Mouse (Mus musculus): ENCODE measurements around the gene Arhgef40. TPM values are rescaled to one million over a fixed set of nuclear protein-coding genes. Genes with fewer than 3 reads are reported as not detected.

Gene Arhgef40
- polyA plus RNA-seq (2012; rRNA removed) = 44.1 and 48.0 TPM in 2 replicates

- 1% methylated on average over 60 of the region's 74 CpGs for WGBS
- peak; percentile 66 to 72 for DNase-seq
- Histone ChIP-seq H3K27ac (ENCODE audit: insufficient read depth, low read length) (peak within 1 kb of the TSS; percentile 56), H3K4me3 (replicated peaks; ENCODE audit: insufficient read depth, low read depth, low read length) (peak within 1 kb of the TSS; percentile 88), H3K4me1 (ENCODE audit: control insufficient read depth, insufficient read depth, low read length) (no peaks in the 10 kb centered on the region), H3K27me3 (ENCODE audit: control insufficient read depth, insufficient read depth, low read length) (no peaks in the 10 kb centered on the region)
- TF ChIP-seq POLR2A (IDR thresholded peaks at IDR 0.05; ENCODE audit: borderline replicate concordance, insufficient read depth, low read length) (no peak), CTCF (IDR thresholded peaks at IDR 0.05; ENCODE audit: borderline replicate concordance, insufficient read depth, low read depth, low read length) (no peak)
Measured at GRCm38 (mm10) chr14:51984247-51985231, at the start of gene Arhgef40. TSS of gene Arhgef40 (plus strand) at chr14:51984719.

- Histone ChIP-seq H3K4me3 (replicated peaks; ENCODE audit: insufficient read depth, low read depth, low read length) (no peak overlapping the region), H3K27ac (ENCODE audit: insufficient read depth, low read length) (no peak overlapping the region), H3K27me3 (ENCODE audit: control insufficient read depth, insufficient read depth, low read length) (no peaks in the 10 kb centered on the region), H3K4me1 (ENCODE audit: control insufficient read depth, insufficient read depth, low read length) (no peaks in the 10 kb centered on the region)
- DNase-seq = no peak
- 84% methylated on average over 9 of the region's 9 CpGs for WGBS
- no peak for TF ChIP-seq POLR2A (IDR thresholded peaks at IDR 0.05; ENCODE audit: borderline replicate concordance, insufficient read depth, low read length)
- TF ChIP-seq CTCF (IDR thresholded peaks at IDR 0.05; ENCODE audit: borderline replicate concordance, insufficient read depth, low read depth, low read length) = no peak
Measured at GRCm38 (mm10) chr14:51939005-51939404, 45.5 kb upstream of the Arhgef40 start.

GRCm38 (mm10) chr14:51940944-51941560, 43.5 kb upstream of the Arhgef40 start:
- Histone ChIP-seq H3K27ac (ENCODE audit: insufficient read depth, low read length) (no peak overlapping the region), H3K4me1 (ENCODE audit: control insufficient read depth, insufficient read depth, low read length) (no peaks in the 10 kb centered on the region), H3K4me3 (replicated peaks; ENCODE audit: insufficient read depth, low read depth, low read length) (no peak overlapping the region), H3K27me3 (ENCODE audit: control insufficient read depth, insufficient read depth, low read length) (no peaks in the 10 kb centered on the region)
- 39% methylated on average over 8 of the region's 8 CpGs for WGBS
- TF ChIP-seq POLR2A (IDR thresholded peaks at IDR 0.05; ENCODE audit: borderline replicate concordance, insufficient read depth, low read length) = no peak
- TF ChIP-seq CTCF (IDR thresholded peaks at IDR 0.05; ENCODE audit: borderline replicate concordance, insufficient read depth, low read depth, low read length) = no peak
- DNase-seq = no peak

- Histone ChIP-seq H3K4me1 (ENCODE audit: control insufficient read depth, insufficient read depth, low read length) (no peaks in the 10 kb centered on the region), H3K27ac (ENCODE audit: insufficient read depth, low read length) (no peak overlapping the region), H3K4me3 (replicated peaks; ENCODE audit: insufficient read depth, low read depth, low read length) (no peak overlapping the region), H3K27me3 (ENCODE audit: control insufficient read depth, insufficient read depth, low read length) (no peaks in the 10 kb centered on the region)
- TF ChIP-seq CTCF (IDR thresholded peaks at IDR 0.05; ENCODE audit: borderline replicate concordance, insufficient read depth, low read depth, low read length) (no peak), POLR2A (IDR thresholded peaks at IDR 0.05; ENCODE audit: borderline replicate concordance, insufficient read depth, low read length) (no peak)
- DNase-seq = no peak
- 57% methylated on average over 9 of the region's 9 CpGs for WGBS
Measured at GRCm38 (mm10) chr14:51941577-51941976, 42.9 kb upstream of the Arhgef40 start.

GRCm38 (mm10) chr14:51942236-51942635, 42.3 kb upstream of the Arhgef40 start:
- H3K4me1 ChIP-seq (ENCODE audit: control insufficient read depth, insufficient read depth, low read length) = no peaks in the 10 kb centered on the region
- no peaks in the 10 kb centered on the region for H3K27me3 ChIP-seq (ENCODE audit: control insufficient read depth, insufficient read depth, low read length)

GRCm38 (mm10) chr14:51943336-51943735, 41.2 kb upstream of the Arhgef40 start:
- H3K4me3 ChIP-seq (replicated peaks; ENCODE audit: insufficient read depth, low read depth, low read length) = no peak overlapping the region
- H3K27ac ChIP-seq (ENCODE audit: insufficient read depth, low read length) = no peak overlapping the region
- no peaks in the 10 kb centered on the region for H3K27me3 ChIP-seq (ENCODE audit: control insufficient read depth, insufficient read depth, low read length)
- 52% methylated on average over 6 of the region's 6 CpGs for WGBS
- no peak for DNase-seq
- no peaks in the 10 kb centered on the region for H3K4me1 ChIP-seq (ENCODE audit: control insufficient read depth, insufficient read depth, low read length)
- no peak for TF ChIP-seq POLR2A (IDR thresholded peaks at IDR 0.05; ENCODE audit: borderline replicate concordance, insufficient read depth, low read length)
- no peak for TF ChIP-seq CTCF (IDR thresholded peaks at IDR 0.05; ENCODE audit: borderline replicate concordance, insufficient read depth, low read depth, low read length)

More at GRCm38 (mm10) chr14:51942236-51942635, 42.3 kb upstream of the Arhgef40 start:
- WGBS = 64% methylated on average over 7 of the region's 7 CpGs
- no peak overlapping the region for H3K4me3 ChIP-seq (replicated peaks; ENCODE audit: insufficient read depth, low read depth, low read length)
- no peak overlapping the region for H3K27ac ChIP-seq (ENCODE audit: insufficient read depth, low read length)
- no peak for DNase-seq
- TF ChIP-seq POLR2A (IDR thresholded peaks at IDR 0.05; ENCODE audit: borderline replicate concordance, insufficient read depth, low read length) = no peak

- no peak overlapping the region for H3K27ac ChIP-seq (ENCODE audit: insufficient read depth, low read length)
- H3K27me3 ChIP-seq (ENCODE audit: control insufficient read depth, insufficient read depth, low read length) = no peaks in the 10 kb centered on the region
- no peak overlapping the region for H3K4me3 ChIP-seq (replicated peaks; ENCODE audit: insufficient read depth, low read depth, low read length)
- 92% methylated on average over 2 of the region's 2 CpGs for WGBS
- DNase-seq = no peak
- TF ChIP-seq CTCF (IDR thresholded peaks at IDR 0.05; ENCODE audit: borderline replicate concordance, insufficient read depth, low read depth, low read length) = no peak
- no peak for TF ChIP-seq POLR2A (IDR thresholded peaks at IDR 0.05; ENCODE audit: borderline replicate concordance, insufficient read depth, low read length)
- H3K4me1 ChIP-seq (ENCODE audit: control insufficient read depth, insufficient read depth, low read length) = no peaks in the 10 kb centered on the region
Measured at GRCm38 (mm10) chr14:51960316-51960715, 24.2 kb upstream of the Arhgef40 start.

All from cerebellum, adult 2 months (tissue).